Mouse (Mus musculus) liver, embryonic 14.5 days (tissue): ENCODE results near the gene D130040H23Rik.

Source experiments
- CTCF ChIP-seq: IDR thresholded peaks from 2 replicates; pipeline ENCODE4 v1.5.1; 2016; ENCODE audit warnings: antibody characterized with exemption, low read depth, control low read depth
- EP300 ChIP-seq: IDR thresholded peaks from 2 replicates; pipeline ENCODE4 v1.6.1; 2016; ENCODE audit warnings: antibody characterized with exemption, low read depth

GRCm38 (mm10) chr8:69270386-69271202 lies at the start of gene D130040H23Rik:
- TF ChIP-seq EP300 (no peak), CTCF (no peak)
